Mouse (Mus musculus) small intestine, adult 2 months (tissue): ENCODE measurements around the gene Cyp4a31. TPM values are rescaled to one million over a fixed set of nuclear protein-coding genes. Genes with fewer than 3 reads are reported as not detected.
"Not testable (repeated sequence)": the region's sequence is repeated elsewhere in the genome, so short reads cannot be mapped to it uniquely, and the experiment has no call there.

ENCODE experiments used
- H3K27ac ChIP-seq: fragments of 200-500 bp; 2 replicates; pipeline ENCODE4 v1.5.1; 2012; ENCODE audit warnings: low read depth, low read length, control low read depth, inconsistent platforms; ENCODE audit not compliant: insufficient read depth
- H3K27me3 ChIP-seq: fragments of 200-500 bp; 2 replicates; pipeline ENCODE4 v1.6.1; 2012; ENCODE audit warnings: mild to moderate bottlenecking, moderate library complexity, low read length, inconsistent platforms; ENCODE audit not compliant: control insufficient read depth, insufficient read depth
- H3K36me3 ChIP-seq: fragments of 200-500 bp; 2 replicates; pipeline ENCODE4 v1.6.1; 2012; ENCODE audit warnings: mild to moderate bottlenecking, low read length, control low read depth, inconsistent platforms; ENCODE audit not compliant: control insufficient read depth, insufficient read depth
- H3K4me1 ChIP-seq: fragments of 200-500 bp; 2 replicates; pipeline ENCODE4 v1.6.1; 2012; ENCODE audit warnings: low read length, inconsistent platforms, mixed read lengths; ENCODE audit not compliant: control insufficient read depth, insufficient read depth, insufficient read length
- H3K4me3 ChIP-seq: fragments of 200-500 bp; 2 replicates; pipeline ENCODE4 v1.5.1; 2012; ENCODE audit warnings: low read depth, mild to moderate bottlenecking, control low read depth, inconsistent platforms, low read length, moderate library complexity
- CTCF ChIP-seq: fragments of 200-500 bp; IDR thresholded peaks from 2 replicates; pipeline ENCODE4 v1.5.1; 2012; ENCODE audit warnings: low read depth, mild to moderate bottlenecking, control low read depth, inconsistent platforms, low read length, moderate library complexity, mixed read lengths; ENCODE audit not compliant: insufficient replicate concordance, insufficient read length; ENCODE audit errors: extremely low read depth
- POLR2A ChIP-seq: fragments of 200-500 bp; IDR thresholded peaks from 2 replicates; pipeline ENCODE4 v1.6.1; 2012; ENCODE audit warnings: low read depth, mild to moderate bottlenecking, control low read depth, inconsistent platforms, low read length, moderate library complexity
- WGBS: fragments of 180-500 bp; shearing (Covaris S2); methylation state at CpG from one replicate; pipeline ENCODE4 v1.1.7; 2018; 5-methylcytosine and 5-hydroxymethylcytosine counted together
- polyA plus RNA-seq: library from polyadenylated mRNA; depleted of rRNA; stranded (reverse); fragments of >200 nt; gene quantifications from 2 replicates; pipeline ENCODE4 v1.2.3, GENCODE M21; 2012; rRNA removed

Cyp4a31 gene
- polyA plus RNA-seq, 1 experiment: not detected

- TF ChIP-seq POLR2A: no peak
- TF ChIP-seq CTCF: no peak
- Histone ChIP-seq H3K27ac (no peak overlapping the region), H3K27me3 (no peaks in the 10 kb centered on the region), H3K4me1 (no peaks in the 10 kb centered on the region), H3K4me3 (no peak overlapping the region), H3K36me3 (no peaks in the 10 kb centered on the region)
- 94% methylated on average over 1 of the region's 1 CpGs for WGBS
Observed at GRCm38 (mm10) chr4:115596357-115596756, 32.9 kb downstream of the Cyp4a31 start.

GRCm38 (mm10) chr4:115596824-115597336, 33.4 kb downstream of the Cyp4a31 start:
- H3K36me3 ChIP-seq: no peaks in the 10 kb centered on the region

GRCm38 (mm10) chr4:115600611-115601010, 37.2 kb downstream of the Cyp4a31 start, which contains the start of gene Cyp4a32:
Gene Cyp4a32 (plus strand): TSS chr4:115600969.
- H3K27ac ChIP-seq, H3K27me3 ChIP-seq, H3K4me1 ChIP-seq, H3K36me3 ChIP-seq, H3K4me3 ChIP-seq: not testable (repeated sequence)
- 54% methylated on average over 8 of the region's 8 CpGs for WGBS

More at GRCm38 (mm10) chr4:115596824-115597336, 33.4 kb downstream of the Cyp4a31 start:
- H3K4me1 ChIP-seq: no peaks in the 10 kb centered on the region
- H3K27me3 ChIP-seq: no peaks in the 10 kb centered on the region
- H3K4me3 ChIP-seq: no peak overlapping the region
- no peak for TF ChIP-seq CTCF
- TF ChIP-seq POLR2A: no peak
- WGBS: 45% methylated on average over 2 of the region's 2 CpGs
- H3K27ac ChIP-seq: no peak overlapping the region

DNA sequence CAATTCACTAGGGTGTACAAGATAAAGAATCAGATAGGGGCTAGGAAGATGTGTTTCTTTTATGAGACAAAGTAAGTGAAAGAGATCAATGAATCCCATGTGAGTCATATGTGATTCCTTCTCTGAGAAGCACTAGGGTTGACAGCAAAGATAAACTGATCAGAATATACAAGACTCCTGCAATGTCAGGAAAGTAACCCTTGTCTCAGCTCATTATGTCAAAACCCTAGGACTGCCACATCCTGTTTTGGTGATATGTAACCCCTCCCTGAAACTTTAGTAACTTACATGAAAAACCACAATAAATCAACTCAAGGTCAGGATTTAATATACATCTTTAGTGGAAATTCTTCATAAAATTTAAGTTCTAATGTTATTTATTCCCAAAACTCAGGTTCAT, 50.6 kb downstream of the Cyp4a31 start:
- no peak overlapping the region for H3K27ac ChIP-seq
- H3K4me3 ChIP-seq: no peak overlapping the region
- H3K27me3 ChIP-seq: no peaks in the 10 kb centered on the region
- TF ChIP-seq CTCF (no peak), POLR2A (no peak)
- H3K36me3 ChIP-seq: no peaks in the 10 kb centered on the region
- H3K4me1 ChIP-seq: no peaks in the 10 kb centered on the region

- H3K27ac ChIP-seq, H3K27me3 ChIP-seq, H3K4me3 ChIP-seq, H3K4me1 ChIP-seq, H3K36me3 ChIP-seq: not testable (repeated sequence)
- WGBS: 90% methylated on average over 3 of the region's 3 CpGs
Observed at GRCm38 (mm10) chr4:115625560-115625959, 62.1 kb downstream of the Cyp4a31 start.

Other genes with a start within 250 kb of the Cyp4a31 start
- not detected in 2 replicates for gene Cyp4a12b, start 152.0 kb upstream of the Cyp4a31 start, polyA plus RNA-seq
- not detected in 2 replicates for gene Cyp4a30b, start 111.0 kb upstream of the Cyp4a31 start, polyA plus RNA-seq
- not detected in 2 replicates for gene Cyp4a14, start 67.5 kb upstream of the Cyp4a31 start, polyA plus RNA-seq
- gene Cyp4a10, start 45.4 kb upstream of the Cyp4a31 start, polyA plus RNA-seq: 2.6 TPM in 1 of 2 replicates, not detected in the other
- gene Cyp4a32, start 37.3 kb downstream of the Cyp4a31 start, polyA plus RNA-seq: 0.06 TPM in 1 of 2 replicates, not detected in the other
- 41.0 and 213 TPM in 2 replicates for gene Cyp4b1, start 84.1 kb downstream of the Cyp4a31 start, polyA plus RNA-seq
- 20.2 and 40.8 TPM in 2 replicates for gene Efcab14, start 174.1 kb downstream of the Cyp4a31 start, polyA plus RNA-seq
- gene Tex38, start 217.4 kb downstream of the Cyp4a31 start, polyA plus RNA-seq: not detected in 2 replicates
- 42.0 and 60.6 TPM in 2 replicates for gene Atpaf1, start 221.2 kb downstream of the Cyp4a31 start, polyA plus RNA-seq